Mouse (Mus musculus): ENCODE measurements around the gene Rtn1.

Gene Rtn1

GRCm38 (mm10) chr12:72408954-72409353, at the start of gene Rtn1:
Gene Rtn1 (minus strand): TSS chr12:72409054.
- DNase-seq = no peak

DNA sequence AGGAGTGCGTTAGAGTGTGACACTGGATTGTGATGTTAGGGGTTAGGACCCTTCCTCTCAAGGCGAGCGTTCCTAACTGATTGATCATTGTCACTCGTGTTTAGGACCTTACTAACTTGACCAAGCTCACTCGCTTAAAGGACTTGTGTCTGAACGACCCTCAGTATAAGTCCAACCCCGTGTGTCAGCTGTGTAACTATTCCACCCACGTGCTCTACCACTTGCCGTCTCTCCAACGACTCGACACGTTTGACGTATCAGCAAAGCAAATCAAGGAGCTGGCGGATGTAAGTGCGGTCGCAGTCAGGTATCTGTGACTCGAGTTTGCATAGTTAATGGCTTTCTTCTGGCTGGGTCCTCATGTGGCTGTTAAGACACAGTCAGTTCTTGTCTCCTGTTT, 45.1 kb upstream of the Rtn1 start:
- DNase-seq = no peak

DNA sequence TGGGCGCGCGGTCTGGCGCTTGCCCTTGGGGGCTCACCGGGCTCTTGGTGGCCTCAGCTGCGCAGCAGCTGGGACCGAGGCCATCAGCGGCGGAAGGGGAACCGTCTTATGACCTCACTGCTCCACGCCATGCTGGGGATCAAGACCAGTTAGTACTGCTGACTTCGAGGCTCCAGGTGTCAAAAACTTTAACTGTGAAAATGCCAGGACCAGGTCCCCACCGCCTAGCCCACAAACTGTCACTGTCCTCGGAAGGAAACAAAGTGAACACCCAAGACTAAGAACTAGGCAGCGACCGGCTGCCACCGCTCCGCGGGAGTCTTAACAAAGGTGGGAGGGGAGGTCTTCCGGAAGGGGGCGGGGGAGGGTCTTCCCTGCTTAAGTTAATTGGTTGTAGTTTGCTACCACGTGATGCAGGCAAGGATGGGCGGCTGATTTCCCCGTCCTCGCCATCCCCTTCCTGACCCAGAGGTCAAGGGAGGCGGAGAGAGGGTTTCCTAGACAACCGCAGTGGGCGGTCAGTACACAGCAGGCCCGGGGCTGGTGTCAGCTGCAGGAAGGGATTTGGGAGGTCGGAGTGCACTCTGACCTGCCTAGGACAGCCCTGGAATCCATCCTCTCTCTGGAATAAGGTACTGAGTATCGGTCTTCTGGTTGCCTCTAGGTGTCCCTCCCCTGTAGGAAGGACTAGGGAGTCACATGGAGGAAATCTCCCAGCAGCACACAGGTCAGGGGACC, 33.2 kb upstream of the Rtn1 start, which contains the start of gene Lrrc9:
TSS of gene Lrrc9 (plus strand) at position 28 of the 738 bp plus-strand sequence.
- DNase-seq = peak; percentile 24

DNA sequence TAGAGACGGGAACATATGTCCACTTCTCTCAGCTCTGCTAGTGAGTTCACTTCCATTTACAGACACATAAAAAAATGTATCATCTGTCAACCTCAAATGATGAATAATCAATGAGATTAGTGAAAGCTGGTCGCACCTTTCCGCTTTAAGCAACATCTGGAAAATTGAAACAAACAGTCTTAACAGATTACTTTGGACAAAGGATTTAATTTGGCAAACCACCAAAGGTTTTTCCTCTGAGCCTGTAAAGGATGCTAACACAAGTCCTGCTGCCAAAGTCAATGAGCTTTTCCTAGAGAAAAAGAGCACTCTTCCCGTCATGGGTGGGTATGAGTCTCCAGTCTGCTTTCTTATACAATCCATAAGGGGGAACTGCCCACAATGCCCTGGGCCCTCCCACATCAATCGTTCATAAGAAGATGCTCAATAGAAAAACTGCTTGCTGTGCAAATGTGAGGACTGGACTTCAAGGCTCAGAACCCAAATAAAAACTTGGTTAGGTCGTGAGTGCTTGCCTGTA, 30.2 kb upstream of the Rtn1 start:
- no peak for DNase-seq

DNA sequence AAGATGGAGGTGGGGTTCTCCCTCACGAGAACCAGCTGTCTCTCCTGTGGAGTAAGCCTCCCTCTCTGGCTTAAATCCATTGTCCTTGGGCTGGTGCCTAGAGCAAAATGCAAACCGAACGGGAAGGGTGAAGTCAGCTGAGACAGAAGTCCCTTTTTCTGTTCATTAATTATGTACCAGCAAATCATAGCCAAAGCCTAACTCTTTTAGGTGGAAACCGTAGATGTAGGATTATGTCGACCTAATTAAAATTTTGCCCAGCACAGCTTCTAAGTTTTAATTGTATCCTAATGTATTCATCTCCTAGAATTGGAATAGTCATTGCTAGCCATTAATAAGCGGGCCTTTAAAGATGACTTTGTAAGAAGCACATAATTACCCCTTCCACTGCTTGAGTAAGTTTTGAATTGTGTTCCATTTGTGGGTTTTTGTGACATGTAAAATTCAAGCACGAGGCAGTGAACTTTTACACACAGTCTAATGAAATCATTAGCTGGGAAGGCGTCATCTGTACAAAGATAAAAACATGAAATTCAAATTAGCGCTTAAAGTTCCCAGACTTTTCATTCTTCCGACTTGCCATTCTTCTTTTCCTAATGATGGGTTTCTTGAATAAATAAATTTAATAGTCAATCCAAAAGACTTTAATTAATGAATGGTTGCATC, 29.0 kb upstream of the Rtn1 start:
- no peak for DNase-seq

- no peak for DNase-seq
Measured at GRCm38 (mm10) chr12:72433241-72433865, 24.5 kb upstream of the Rtn1 start.

DNA sequence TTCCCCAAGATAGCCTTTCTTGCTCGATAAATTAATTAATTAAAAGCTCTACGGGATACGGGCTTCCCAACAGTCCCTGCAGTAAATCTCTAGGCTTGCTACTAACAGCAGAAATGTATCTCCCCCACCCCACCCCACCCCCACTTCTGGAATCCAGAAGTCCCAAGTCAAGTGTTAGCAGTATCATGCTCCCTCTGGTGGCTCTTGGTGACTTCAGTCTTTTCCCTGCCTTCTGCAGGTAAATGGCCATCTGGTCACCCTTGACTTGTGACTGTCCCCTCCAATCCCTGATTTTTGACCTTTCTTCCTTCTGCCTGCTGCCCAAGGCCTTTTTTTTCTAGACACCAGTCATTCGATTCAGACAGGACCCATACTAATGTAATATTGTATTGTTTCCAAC, 23.4 kb upstream of the Rtn1 start:
- no peak for DNase-seq

GRCm38 (mm10) chr12:72427722-72428126, 18.9 kb upstream of the Rtn1 start:
- DNase-seq = peak; percentile 79

GRCm38 (mm10) chr12:72422681-72423080, 13.8 kb upstream of the Rtn1 start:
- DNase-seq = no peak

GRCm38 (mm10) chr12:72417762-72418161, 8.9 kb upstream of the Rtn1 start:
- peak; percentile 50 for DNase-seq

DNA sequence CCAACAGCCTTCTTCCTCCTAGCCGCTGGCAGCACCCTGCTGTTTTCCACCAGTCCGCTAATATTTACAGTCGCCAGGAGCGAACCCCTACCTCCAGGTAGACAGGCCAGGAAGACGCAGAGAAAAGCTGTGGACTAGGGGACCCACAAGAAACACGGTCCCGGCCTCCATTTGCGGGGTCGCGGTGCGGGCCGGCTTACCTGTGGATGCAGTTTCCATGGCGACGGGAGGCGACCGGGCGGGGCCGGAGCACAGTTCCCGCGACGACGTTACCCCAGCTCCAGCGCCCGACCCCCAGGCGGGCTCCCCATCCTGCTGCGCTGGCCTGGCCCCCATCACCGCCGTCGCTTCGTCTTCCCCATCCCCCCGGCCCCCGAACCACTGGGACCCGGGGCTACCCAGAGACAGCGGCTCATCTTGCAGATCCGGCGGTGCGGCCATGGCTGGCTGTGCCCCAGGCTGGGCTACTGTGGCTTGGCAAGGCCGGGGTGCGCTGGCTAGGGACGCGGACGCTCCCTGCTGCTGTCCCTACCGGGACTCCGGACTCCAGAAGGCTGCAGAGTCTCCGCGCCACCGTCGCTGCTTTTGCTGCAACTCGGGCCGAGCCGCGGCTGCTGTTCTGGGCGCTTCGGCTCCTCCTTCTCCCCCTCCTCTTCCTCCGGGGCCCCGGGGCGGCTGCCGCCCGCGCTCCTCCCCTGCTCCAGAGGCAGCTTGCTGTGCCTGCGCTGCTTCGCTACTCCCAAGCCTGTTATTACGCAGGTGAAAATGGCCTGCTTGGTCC, 553 bp downstream of the Rtn1 start:
- DNase-seq = peak; percentile 85

DNA sequence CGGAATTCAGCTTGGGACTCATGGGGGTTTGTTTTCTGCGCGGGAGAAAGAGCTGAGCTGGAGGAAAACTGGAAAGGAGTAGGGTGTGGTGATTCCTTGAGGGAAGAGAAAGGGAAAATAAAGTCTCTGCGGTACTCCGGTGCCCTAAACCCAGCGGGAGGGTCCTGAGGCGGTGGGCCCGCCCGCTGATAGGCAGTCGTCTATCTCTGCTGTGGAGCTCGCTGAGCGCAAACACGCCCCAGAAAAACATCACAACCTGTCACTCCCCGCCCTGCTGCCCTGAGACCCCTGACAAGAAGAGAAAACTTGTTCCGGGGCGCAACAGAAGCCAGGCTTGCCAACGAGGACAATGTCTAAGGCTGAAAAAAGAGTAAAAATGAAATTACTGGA, 1.1 kb downstream of the Rtn1 start:
- no peak for DNase-seq

- peak; percentile 75 for DNase-seq
Measured at GRCm38 (mm10) chr12:72407146-72407545, 1.7 kb downstream of the Rtn1 start.

GRCm38 (mm10) chr12:72405031-72405430, 3.8 kb downstream of the Rtn1 start:
- no peak for DNase-seq

GRCm38 (mm10) chr12:72393046-72393805, 15.6 kb downstream of the Rtn1 start:
- no peak for DNase-seq

- DNase-seq = no peak
Measured at GRCm38 (mm10) chr12:72390346-72390745, 18.5 kb downstream of the Rtn1 start.

DNA sequence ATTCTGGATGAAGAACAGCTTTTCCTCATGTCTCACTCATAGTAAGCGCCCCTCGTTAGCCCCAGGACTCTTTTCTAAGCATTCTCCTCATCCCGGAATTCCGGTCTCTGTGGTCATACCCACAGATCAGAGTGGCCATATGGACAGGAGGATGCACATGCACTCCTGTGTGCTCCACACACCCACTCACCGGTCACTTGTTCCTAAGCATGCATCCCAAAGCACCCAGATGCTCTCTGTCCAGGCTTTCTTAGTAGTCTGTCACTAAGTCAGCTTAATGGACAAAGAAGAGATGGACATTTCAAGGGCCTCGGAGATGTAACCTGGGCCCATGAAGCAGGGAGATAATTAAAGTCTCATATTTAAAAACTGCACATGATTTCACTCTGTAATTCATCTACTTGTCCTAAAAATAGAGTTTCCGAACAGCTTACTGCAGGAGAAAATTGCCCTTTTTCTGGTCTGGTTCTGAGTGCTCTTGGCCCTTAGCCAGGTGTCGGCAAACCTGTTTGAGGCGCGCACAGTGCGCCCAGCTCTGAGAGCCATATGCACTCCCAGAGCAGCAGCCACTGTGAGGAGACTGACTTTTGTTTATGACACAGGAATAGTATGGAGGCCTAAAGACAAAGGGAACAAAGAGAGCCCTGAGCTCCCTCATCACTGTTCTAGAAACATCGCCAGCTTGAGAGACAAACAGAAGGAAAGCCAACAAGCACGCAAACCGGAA, 19.3 kb downstream of the Rtn1 start:
- peak; percentile 75 for DNase-seq

DNA sequence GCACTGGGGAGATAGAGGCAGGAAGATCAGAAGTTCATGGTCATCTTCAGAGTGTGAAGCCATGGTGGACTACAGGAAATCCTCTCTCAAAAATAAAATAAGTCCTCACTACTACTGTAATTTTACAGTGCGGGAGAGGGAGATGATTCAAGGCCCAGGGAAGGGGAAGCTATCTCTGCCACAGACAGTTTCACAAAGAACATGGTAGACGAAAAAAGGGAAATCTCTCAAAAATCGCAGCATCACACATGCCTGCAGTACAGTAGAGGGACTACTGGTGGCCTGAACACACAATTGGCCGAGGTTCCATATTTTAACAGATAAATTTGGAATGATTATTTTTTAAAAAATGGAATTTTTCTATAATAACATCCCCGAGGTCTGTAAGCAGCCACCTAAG, 20.0 kb downstream of the Rtn1 start:
- no peak for DNase-seq

- DNase-seq = no peak
Measured at GRCm38 (mm10) chr12:72388135-72388534, 20.7 kb downstream of the Rtn1 start.

GRCm38 (mm10) chr12:72376309-72376708, 32.5 kb downstream of the Rtn1 start:
- no peak for DNase-seq

DNA sequence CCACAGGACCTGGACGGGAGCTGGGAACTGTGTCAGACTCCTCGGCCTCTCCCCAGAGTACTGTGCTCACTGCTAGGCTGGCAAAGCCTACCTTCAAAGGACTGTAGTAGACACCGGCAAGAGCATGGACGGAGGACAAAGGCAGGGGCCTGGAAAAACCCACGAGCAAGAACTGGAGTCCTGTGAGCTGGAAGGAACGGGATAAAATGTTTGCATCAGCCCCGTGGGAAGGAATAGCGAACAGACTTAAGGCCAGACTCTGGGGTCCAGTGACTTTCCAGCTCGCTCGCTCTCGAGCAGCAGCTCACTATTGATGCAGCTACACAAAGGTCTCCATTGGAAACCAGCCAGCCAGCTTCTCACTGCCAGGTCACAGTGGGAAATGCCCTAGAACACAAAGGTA, 34.0 kb downstream of the Rtn1 start:
- DNase-seq = peak; percentile 75

Measured in cerebellum, adult 9-11 months (tissue).